Mouse (Mus musculus) heart, embryonic 15.5 days (tissue): ENCODE measurements around the gene Armh1. TPM values are rescaled to one million over a fixed set of nuclear protein-coding genes. Genes with fewer than 3 reads are reported as not detected.

Source experiments
- ATAC-seq: fragments of 200-750 bp; cut with Nextera tagmentation; replicated peaks from 2 replicates; pipeline ENCODE4 v1.8.0; 2017; ENCODE audit warnings: low read depth, moderate TSS enrichment; ENCODE audit not compliant: insufficient number of reproducible peaks, insufficient read depth, low FRiP score
- H3K27ac ChIP-seq: fragments of 300-500 bp; sonication (generic); 2 replicates; pipeline ENCODE4 v1.5.1; 2015; ENCODE audit warnings: mild to moderate bottlenecking, inconsistent platforms
- H3K27me3 ChIP-seq: fragments of 300-500 bp; sonication (generic); 2 replicates; pipeline ENCODE4 v1.6.1; 2015; ENCODE audit warnings: inconsistent platforms
- H3K36me3 ChIP-seq: fragments of 300-500 bp; sonication (generic); 2 replicates; pipeline ENCODE4 v1.6.1; 2015; ENCODE audit warnings: mild to moderate bottlenecking, inconsistent platforms
- H3K4me1 ChIP-seq: fragments of 300-500 bp; sonication (generic); replicated peaks from 2 replicates; pipeline ENCODE4 v1.6.1; 2015; ENCODE audit warnings: inconsistent platforms
- H3K4me2 ChIP-seq: fragments of 300-500 bp; sonication (generic); 2 replicates; pipeline ENCODE4 v1.6.1; 2015; ENCODE audit warnings: inconsistent platforms, mild to moderate bottlenecking, moderate library complexity
- H3K4me3 ChIP-seq: fragments of 300-500 bp; sonication (generic); 2 replicates; pipeline ENCODE4 v1.5.1; 2015; ENCODE audit warnings: mild to moderate bottlenecking, inconsistent platforms
- H3K9ac ChIP-seq: fragments of 300-500 bp; sonication (generic); 2 replicates; pipeline ENCODE4 v1.6.1; 2015; ENCODE audit warnings: mild to moderate bottlenecking, inconsistent platforms
- H3K9me3 ChIP-seq: fragments of 300-500 bp; sonication (generic); replicated peaks from 2 replicates; pipeline ENCODE4 v1.6.1; 2016; ENCODE audit warnings: inconsistent platforms
- WGBS: fragments of 180-500 bp; shearing (Covaris S2); methylation state at CpG from one replicate; pipeline ENCODE4 v1.1.7; 2015; ENCODE audit warnings: mixed read lengths; 5-methylcytosine and 5-hydroxymethylcytosine counted together
- polyA plus RNA-seq: library from polyadenylated mRNA; unstranded; fragments of >200 nt; fragmentation: Nextera tagmentation; extraction: Ambion mirVana; gene quantifications from 2 replicates; pipeline ENCODE4 v1.2.1, GENCODE M21; 2015

The Armh1 gene
- polyA plus RNA-seq, 1 experiment from 2014 or later = 0.64 TPM

DNA sequence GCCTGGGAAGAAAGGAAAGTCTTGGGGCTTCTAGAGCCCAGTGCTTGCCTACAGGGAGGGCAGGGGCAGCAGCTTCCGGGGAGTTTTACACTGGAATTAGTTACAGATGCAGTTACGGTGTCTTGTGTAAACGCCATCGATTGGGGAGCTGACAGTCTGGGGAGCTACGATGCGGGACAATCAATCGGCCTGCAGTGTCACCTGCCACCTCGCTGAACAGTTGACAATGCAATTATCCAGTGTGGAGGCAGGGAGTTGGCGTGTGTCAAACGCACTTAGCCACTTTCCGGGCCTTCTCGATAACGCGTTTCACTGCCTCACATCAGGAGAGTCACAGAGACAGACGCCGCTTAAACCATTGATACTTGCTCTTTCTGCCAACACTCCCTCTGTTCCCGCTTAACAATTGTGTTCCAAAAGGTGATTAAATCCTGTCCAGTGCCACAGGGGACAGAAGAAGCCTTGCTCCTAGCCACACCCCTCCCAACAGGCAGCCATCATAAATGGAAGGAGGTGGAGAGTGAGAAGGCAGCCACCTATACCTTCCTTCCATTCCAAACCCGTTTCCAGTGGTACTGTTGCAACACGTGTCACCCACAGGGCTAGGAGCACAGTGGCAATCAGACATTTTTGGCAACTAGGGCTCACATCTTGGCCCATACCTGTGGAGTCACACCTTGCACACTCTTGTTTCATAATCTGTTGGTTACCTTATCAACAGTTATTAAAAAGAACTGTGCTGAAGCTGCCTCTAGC is 29.3 kb upstream of the Armh1 start:
- H3K4me3 ChIP-seq = no peak overlapping the region
- H3K27ac ChIP-seq = no peak overlapping the region
- no peaks in the 10 kb centered on the region for H3K9me3 ChIP-seq
- WGBS = 73% methylated on average over 19 of the region's 19 CpGs
- H3K27me3 ChIP-seq = no peaks in the 10 kb centered on the region
- no peak for ATAC-seq
- H3K9ac ChIP-seq = no peak overlapping the region
- no peak overlapping the region for H3K4me2 ChIP-seq
- H3K36me3 ChIP-seq = peaks cover 58% of the 10 kb centered on the region
- peaks cover 34% of the 10 kb centered on the region for H3K4me1 ChIP-seq

DNA sequence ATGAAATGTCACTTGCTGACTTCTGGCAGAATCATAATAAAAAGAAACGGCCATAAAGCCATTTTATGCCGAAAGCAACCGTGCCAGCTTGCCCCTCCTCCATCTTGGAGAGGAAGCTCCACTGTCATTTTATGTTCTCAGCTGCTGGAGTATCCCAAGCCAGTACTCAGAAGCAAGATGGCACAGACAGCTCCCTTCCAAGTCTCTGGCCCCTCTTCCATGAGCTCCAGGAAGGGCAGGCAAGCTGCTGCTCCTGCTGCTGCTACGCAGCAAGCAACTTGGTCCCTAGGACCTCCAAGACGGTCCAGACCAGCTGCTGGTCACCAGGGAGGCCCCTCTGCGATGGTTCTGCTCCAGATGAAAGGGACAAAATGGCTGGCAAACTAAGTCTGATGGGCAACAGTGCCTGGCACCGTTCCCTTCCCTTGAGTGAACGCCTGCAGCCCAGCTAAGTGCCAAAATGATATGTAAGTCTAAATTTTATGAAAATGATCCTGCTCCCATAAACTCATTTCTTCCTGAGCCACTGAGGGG is 28.5 kb upstream of the Armh1 start:
- H3K36me3 ChIP-seq = peaks cover 59% of the 10 kb centered on the region
- H3K9me3 ChIP-seq = no peaks in the 10 kb centered on the region
- WGBS = 90% methylated on average over 8 of the region's 8 CpGs
- no peak for ATAC-seq
- peaks cover 33% of the 10 kb centered on the region for H3K4me1 ChIP-seq
- H3K27me3 ChIP-seq = no peaks in the 10 kb centered on the region
- H3K4me2 ChIP-seq = no peak overlapping the region
- H3K9ac ChIP-seq = no peak overlapping the region
- no peak overlapping the region for H3K4me3 ChIP-seq
- no peak overlapping the region for H3K27ac ChIP-seq

DNA sequence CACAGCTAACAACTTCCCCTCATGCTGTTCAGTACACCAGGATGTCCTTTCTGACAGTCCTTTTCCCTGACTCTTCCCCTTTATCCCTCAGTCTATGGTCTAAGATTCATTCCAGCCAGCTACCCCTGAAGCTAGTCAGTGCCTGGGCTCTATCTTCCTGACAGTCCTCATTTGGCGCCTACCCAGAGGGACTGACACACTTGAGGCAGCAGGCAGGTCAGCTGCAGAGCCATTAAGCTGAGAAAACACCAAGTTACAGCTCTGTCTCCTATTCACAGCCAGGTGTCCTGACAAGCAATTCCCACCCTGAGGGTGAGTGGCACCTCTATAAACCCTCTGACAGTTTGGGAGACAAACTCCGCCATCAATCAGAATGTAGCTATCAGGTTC is 27.3 kb upstream of the Armh1 start:
- H3K36me3 ChIP-seq = peaks cover 59% of the 10 kb centered on the region
- H3K9ac ChIP-seq = no peak overlapping the region
- no peak overlapping the region for H3K4me3 ChIP-seq
- no peak for ATAC-seq
- H3K27ac ChIP-seq = no peak overlapping the region
- H3K27me3 ChIP-seq = no peaks in the 10 kb centered on the region
- no peak overlapping the region for H3K4me2 ChIP-seq
- peaks cover 23% of the 10 kb centered on the region for H3K4me1 ChIP-seq
- WGBS = 58% methylated on average over 2 of the region's 2 CpGs
- H3K9me3 ChIP-seq = no peaks in the 10 kb centered on the region

DNA sequence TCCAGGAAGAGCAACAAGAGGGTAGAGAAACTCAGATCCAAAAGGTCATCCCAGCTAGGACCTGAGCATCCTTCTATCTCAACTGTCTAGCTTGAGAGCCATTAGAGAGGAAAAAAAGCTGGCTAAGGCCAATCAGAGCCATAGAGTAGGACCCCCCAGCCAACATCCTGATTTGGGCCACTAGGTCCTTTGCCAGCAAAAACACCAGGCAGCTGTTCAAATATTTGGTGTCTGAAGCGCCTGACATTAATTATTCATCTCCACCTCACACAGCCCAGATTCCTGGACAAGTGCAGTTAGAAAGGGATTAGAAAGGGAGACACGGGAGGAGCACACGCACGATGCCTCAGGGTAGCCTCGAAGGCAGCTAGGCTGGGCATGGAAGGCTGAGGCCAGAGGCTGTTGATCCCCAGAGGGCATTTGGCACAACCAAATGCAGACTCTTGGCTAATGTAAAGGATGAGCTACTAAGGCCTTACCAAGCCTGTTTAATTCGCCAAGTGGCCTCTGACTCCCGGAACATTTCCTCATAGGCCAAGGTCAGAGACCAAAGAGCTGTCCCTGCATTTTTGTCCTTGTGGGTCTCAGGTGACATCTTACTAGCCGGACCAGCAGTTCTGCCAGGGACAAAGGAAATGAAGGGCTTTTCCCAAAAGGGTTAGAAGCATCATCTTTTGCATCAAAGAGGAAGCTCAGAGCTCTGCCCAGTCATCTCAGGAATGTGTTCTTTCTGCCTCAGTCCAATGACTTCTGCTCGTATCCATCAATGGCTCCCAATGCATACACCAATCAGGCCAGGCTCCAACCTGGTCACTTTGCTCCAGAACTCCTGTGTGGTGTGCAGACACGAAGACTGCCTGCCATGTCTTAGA is 26.7 kb upstream of the Armh1 start:
- ATAC-seq = no peak
- no peaks in the 10 kb centered on the region for H3K9me3 ChIP-seq
- H3K36me3 ChIP-seq = peaks cover 65% of the 10 kb centered on the region
- H3K4me3 ChIP-seq = no peak overlapping the region
- H3K4me1 ChIP-seq = peaks cover 16% of the 10 kb centered on the region
- no peaks in the 10 kb centered on the region for H3K27me3 ChIP-seq
- no peak overlapping the region for H3K27ac ChIP-seq
- no peak overlapping the region for H3K4me2 ChIP-seq
- WGBS = 78% methylated on average over 10 of the region's 10 CpGs
- H3K9ac ChIP-seq = no peak overlapping the region

DNA sequence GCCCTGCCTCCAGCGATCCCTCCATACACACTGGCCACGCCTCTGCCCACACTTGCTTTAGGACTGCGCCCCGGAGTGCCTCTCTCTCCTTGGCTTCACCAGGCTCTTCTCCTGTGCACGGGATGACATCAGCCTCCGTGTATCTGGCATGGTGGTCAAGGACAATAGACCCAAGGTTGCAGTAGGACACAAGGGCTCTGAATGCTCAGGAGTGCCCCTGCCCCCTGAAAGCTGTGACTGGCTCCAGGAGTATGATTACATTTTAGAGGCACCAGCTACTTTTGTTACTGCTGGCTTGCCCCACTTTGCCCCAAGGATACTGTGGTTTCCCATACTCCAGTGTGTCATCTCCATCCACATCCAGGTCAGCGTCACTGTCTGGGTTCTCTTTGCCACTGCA is 25.8 kb upstream of the Armh1 start:
- no peak overlapping the region for H3K9ac ChIP-seq
- peaks cover 68% of the 10 kb centered on the region for H3K36me3 ChIP-seq
- H3K27me3 ChIP-seq = no peaks in the 10 kb centered on the region
- H3K4me3 ChIP-seq = no peak overlapping the region
- no peak for ATAC-seq
- H3K27ac ChIP-seq = no peak overlapping the region
- no peaks in the 10 kb centered on the region for H3K9me3 ChIP-seq
- H3K4me2 ChIP-seq = no peak overlapping the region
- H3K4me1 ChIP-seq = peaks cover 8% of the 10 kb centered on the region; the same call in 1 of the 2 replicates
- 84% methylated on average over 7 of the region's 7 CpGs for WGBS

DNA sequence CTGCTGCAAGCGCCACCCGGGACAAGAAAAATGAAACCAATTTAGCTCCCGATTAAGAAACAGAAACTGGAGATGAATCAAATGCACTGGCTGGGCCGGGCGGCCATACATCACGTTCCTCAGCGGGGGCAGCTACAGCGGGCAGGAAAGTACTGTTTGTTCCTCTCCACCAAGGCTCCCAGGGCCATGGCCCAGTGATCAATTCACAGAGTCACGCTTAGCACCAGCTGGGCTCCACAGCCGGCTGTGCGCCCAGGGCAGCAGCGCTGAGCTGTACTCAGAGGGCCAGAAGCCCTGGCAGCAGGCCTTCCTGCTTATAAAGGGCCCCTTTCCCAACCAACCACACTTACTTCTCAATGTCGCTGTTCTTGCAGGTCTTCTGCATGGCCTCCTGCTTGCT is 25.1 kb upstream of the Armh1 start:
- WGBS = 86% methylated on average over 13 of the region's 13 CpGs
- no peak overlapping the region for H3K4me2 ChIP-seq
- no peaks in the 10 kb centered on the region for H3K27me3 ChIP-seq
- H3K4me1 ChIP-seq = peaks cover 8% of the 10 kb centered on the region; the same call in 1 of the 2 replicates
- H3K36me3 ChIP-seq = peaks cover 71% of the 10 kb centered on the region
- no peaks in the 10 kb centered on the region for H3K9me3 ChIP-seq
- ATAC-seq = no peak
- no peak overlapping the region for H3K27ac ChIP-seq
- no peak overlapping the region for H3K4me3 ChIP-seq
- no peak overlapping the region for H3K9ac ChIP-seq

DNA sequence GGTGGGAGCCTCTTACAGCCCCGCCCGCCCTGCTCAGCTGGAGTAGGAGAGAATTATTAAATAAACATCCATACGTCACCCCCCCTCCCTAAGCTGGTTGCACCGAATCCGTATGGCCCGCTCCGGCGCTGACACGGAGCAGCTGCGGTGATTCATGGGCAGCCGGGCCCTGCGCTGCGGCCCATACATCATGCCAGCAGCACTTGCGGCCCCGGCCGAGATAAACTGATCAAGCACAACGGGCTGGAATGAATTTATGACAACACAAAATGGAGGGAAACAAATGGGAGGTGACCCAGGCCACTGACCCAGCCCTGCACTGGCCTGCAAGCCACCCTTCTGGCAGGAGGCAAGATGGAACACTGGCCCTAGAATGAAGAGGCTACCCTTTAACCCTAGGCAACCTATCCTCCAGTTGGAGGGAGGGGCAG is 24.4 kb upstream of the Armh1 start:
- no peak for ATAC-seq
- Histone ChIP-seq H3K27me3 (no peaks in the 10 kb centered on the region), H3K4me3 (no peak overlapping the region), H3K4me1 (peaks cover 8% of the 10 kb centered on the region; the same call in 1 of the 2 replicates), H3K9ac (no peak overlapping the region), H3K27ac (no peak overlapping the region), H3K36me3 (peaks cover 78% of the 10 kb centered on the region), H3K9me3 (no peaks in the 10 kb centered on the region), H3K4me2 (no peak overlapping the region)
- WGBS = 83% methylated on average over 17 of the region's 17 CpGs

DNA sequence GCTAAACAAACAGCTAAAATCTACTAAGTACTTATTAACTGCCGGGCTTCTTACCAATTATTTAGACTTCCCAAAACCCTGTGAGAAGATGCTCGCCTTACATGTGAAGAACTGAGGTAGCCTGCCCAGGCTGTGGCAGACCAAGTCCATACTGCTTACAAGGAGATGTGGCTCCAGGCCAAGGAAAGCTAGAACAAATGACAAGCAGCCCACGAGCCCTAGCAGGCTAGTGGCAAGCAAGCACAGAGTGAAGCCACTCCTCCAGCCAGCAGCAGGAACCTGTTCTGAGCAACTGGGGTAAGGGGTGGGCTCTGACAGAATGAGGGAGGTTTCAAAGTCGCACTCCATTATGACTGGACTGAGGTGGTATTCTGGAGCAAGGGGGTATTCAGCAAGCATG is 22.8 kb upstream of the Armh1 start:
- WGBS = 84% methylated on average over 4 of the region's 4 CpGs
- Histone ChIP-seq H3K9me3 (no peaks in the 10 kb centered on the region), H3K27ac (no peak overlapping the region), H3K9ac (no peak overlapping the region), H3K27me3 (no peaks in the 10 kb centered on the region), H3K4me3 (no peak overlapping the region), H3K4me2 (no peak overlapping the region), H3K4me1 (peaks cover 7% of the 10 kb centered on the region; the same call in 1 of the 2 replicates), H3K36me3 (peaks cover 71% of the 10 kb centered on the region)
- ATAC-seq = no peak

DNA sequence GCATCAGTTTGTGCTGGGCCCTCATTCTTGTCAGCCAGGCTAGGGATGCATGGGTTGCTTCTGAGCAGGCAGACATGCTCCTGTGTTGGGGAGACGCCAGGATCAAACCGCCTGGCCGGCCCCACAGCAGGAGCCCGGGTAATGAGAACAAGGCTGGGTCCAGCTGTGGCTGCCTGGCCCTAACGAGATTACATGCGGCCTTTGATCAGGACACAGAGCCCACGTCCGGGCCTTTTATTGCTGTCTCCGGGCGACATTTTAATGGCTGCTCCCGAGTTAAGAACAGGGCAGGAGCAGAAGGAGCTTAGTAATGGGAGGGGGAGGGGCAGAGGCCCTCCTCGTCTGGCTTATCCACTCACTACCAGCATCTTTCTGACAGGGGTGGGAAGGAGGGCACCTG is 20.5 kb upstream of the Armh1 start:
- H3K36me3 ChIP-seq = peaks cover 59% of the 10 kb centered on the region
- 49% methylated on average over 12 of the region's 12 CpGs for WGBS
- H3K4me1 ChIP-seq = no peaks in the 10 kb centered on the region
- no peak overlapping the region for H3K27ac ChIP-seq
- no peak overlapping the region for H3K9ac ChIP-seq
- ATAC-seq = no peak
- no peaks in the 10 kb centered on the region for H3K27me3 ChIP-seq
- no peak overlapping the region for H3K4me3 ChIP-seq
- no peaks in the 10 kb centered on the region for H3K9me3 ChIP-seq
- no peak overlapping the region for H3K4me2 ChIP-seq

DNA sequence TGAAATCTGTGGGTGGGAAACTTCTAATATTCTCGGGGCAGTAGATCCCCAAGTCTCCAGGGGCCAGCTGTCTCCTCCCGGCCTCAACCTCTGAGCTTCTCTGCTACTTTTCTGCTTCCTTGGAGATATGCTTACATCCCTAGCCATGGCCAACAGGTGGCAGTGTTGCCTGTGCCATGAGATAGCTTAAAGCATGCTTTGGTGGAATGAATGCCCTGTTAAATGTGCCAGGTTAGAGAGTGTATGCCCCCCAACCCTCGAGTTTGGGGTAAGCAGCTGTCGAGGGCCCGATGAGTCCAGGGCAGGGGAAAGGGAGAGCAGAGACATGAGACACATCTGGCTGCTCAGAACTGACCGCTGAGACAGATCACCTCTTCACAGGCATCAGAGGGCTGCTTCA is 18.4 kb upstream of the Armh1 start:
- H3K4me1 ChIP-seq = no peaks in the 10 kb centered on the region
- H3K36me3 ChIP-seq = peaks cover 37% of the 10 kb centered on the region
- 15% methylated on average over 6 of the region's 6 CpGs for WGBS

DNA sequence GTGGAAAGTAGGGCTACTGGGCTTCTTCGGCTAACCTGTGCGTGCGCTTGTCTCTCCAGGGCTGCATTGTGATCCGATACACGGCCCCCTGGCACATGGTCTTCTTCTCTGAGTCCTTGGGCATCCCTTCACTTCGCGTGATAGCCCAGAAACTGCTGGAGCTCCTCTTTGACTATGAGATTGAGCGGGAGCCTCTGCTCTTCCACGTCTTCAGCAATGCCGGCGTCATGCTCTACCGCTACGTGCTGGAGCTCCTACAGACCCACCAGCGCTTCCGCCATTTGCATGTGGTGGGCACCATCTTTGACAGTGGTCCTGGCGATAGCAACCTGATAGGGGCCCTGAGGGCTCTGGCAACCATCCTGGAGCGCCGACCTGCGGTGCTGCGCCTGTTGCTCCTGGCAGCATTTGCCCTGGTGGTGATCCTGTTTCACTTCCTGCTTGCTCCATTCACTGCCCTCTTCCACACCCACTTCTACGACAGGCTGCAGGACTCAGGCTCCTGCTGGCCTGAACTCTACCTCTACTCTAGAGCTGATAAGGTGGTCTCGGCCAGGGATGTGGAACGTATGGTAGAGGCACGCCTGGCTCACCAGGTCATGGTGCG is 16.0 kb upstream of the Armh1 start:
- Histone ChIP-seq H3K27me3 (no peaks in the 10 kb centered on the region), H3K36me3 (peaks cover 20% of the 10 kb centered on the region), H3K9ac (no peak overlapping the region), H3K4me1 (no peaks in the 10 kb centered on the region), H3K27ac (no peak overlapping the region), H3K9me3 (no peaks in the 10 kb centered on the region), H3K4me3 (no peak overlapping the region), H3K4me2 (no peak overlapping the region)
- 83% methylated on average over 25 of the region's 25 CpGs for WGBS
- no peak for ATAC-seq

More for the DNA sequence above, 18.4 kb upstream of the Armh1 start:
- Histone ChIP-seq H3K27me3 (no peaks in the 10 kb centered on the region), H3K4me2 (no peak overlapping the region), H3K9ac (no peak overlapping the region), H3K9me3 (no peaks in the 10 kb centered on the region), H3K4me3 (no peak overlapping the region), H3K27ac (no peak overlapping the region)
- ATAC-seq = no peak
